Mouse (Mus musculus) leukemia stem cell, adult 10-12 weeks (primary cell): ENCODE data around the gene Rassf3. TPM values are rescaled to one million over a fixed set of nuclear protein-coding genes. Genes with fewer than 3 reads are reported as not detected.

Experiments
- polyA plus RNA-seq: library from polyadenylated mRNA; stranded (reverse); fragments of >175 nt; gene quantifications from 2 replicates; pipeline ENCODE4 v1.2.3, GENCODE M21; 2012; ENCODE audit warnings: low replicate concordance

The Rassf3 gene
- 3.2 and 5.3 TPM in 2 replicates for polyA plus RNA-seq

DNA sequence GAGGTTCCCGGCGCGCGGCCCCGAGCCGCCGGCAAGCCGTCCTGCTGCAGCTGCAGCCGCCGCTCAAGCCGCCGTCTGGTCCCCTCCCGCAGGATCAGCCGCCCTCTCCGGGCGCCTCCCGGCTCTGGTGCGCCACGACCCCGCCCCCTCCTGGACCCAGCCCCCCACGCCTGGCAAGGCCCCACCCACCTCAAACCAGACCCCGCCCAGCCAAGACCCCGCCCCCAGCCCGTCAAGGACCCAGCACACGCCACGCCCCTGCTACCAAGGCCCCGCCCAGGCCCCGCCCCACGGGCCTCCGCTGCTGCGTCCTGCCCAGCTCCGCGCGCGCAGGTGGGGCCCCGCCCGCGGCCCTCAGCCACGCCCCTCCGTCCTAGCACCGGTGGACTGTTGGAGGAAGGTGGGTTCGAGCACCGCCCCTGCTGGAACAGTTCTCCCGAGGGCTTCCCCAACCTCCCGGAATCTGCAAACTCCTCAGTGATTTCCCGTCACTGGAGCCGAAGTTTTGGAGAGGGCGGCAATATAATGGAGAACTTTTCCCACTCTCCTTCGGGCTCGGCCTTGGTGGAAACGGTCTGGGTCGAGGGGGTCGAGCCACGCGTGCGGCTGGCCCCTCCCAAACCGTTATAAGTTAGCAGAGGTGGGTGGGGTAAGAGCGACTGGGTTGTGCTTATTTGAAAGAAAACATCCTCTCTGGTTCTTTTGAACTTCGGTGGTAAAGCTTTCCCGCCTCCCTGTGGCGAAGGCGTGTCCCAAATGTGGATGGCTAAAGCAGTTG is at the start of gene Rassf3:
Gene Rassf3, minus strand, starts transcription at position 158 of the 778 bp plus-strand sequence.

DNA sequence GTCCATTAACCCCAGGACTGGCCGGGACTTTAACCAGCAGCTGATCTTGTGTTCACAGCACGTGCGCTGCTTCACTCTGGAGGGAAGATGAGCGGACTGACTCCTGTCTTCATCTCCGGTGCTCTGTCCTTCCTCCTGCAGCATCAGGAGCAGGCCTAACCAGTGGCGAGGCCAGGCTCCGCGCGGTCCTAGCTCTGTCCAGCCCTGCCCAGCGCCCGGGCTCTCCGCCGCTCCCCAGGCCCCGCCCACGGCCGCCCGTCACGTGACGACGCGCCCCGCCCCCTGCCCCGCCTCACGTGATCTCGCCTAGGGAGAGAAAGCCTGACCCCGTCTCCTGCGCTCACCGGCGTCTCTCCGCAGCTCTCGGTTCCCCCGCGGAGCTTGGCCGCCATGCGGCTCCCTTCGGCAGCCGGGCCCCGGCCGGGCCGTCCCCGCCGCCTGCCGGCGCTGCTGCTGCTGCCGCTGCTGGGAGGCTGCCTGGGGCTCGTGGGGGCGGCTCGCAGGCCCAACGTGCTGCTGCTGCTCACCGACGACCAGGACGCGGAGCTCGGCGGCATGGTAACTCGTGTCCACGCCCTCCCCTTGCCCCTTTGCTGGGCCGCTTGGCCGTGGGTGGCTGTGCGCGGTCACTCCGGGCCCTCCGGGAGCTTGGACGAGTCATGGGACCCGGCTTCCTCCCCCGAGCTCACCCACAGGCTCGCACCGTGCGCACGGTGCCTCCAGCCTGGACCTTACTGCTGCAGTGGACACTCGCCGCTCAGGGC is 111.2 kb downstream of the Rassf3 start, which contains the start of gene Gns:
Gene Gns, plus strand, starts transcription at position 290 of the 764 bp plus-strand sequence.

Other genes with a start within 250 kb of the Rassf3 start
- 0.28 and 0.99 TPM in 2 replicates for gene Tbc1d30, start 125.1 kb downstream of the Rassf3 start, polyA plus RNA-seq
- 60.2 and 135 TPM in 2 replicates for gene Gns, start 111.3 kb downstream of the Rassf3 start, polyA plus RNA-seq
- gene Tbk1, start 110.4 kb upstream of the Rassf3 start, polyA plus RNA-seq, result 0.95 and 2.7 TPM in 2 replicates
- gene Xpot, start 150.0 kb upstream of the Rassf3 start, polyA plus RNA-seq, result 4.9 and 95.9 TPM in 2 replicates
- not detected in 2 replicates for gene D930020B18Rik, start 165.2 kb upstream of the Rassf3 start, polyA plus RNA-seq